Mouse (Mus musculus): ENCODE data around the gene BC005624.

DNA sequence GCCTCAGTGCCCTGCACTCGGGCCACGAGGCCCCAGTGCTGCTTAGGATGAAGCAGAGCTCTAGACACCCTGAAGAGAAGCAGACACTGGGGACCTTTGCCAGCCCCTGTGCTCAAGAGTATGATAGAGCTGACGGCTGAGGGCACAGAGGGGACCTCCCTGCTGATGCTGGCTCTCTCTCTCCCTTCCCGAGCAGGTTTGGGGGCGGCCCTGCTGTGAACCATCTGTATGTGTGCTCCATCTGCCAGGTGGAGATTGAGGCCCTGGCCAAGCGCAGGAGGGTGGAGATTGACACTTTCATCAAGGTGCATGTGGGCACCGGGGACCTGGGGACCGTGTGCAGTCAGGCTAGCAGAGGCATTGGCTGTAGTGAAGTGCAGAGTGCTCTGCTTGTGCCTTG is 36.5 kb upstream of the BC005624 start:
- TF ChIP-seq EP300 (IDR thresholded peaks at IDR 0.05) (no peak), CTCF (IDR thresholded peaks at IDR 0.05) (no peak)

Data from lung, postnatal 0 days (tissue).